Mouse (Mus musculus) cerebellum, adult 2 months (tissue): ENCODE measurements around the gene Isoc2a. TPM values are rescaled to one million over a fixed set of nuclear protein-coding genes. Genes with fewer than 3 reads are reported as not detected.
A peak's percentile ranks its signal among the peaks of the same experiment; 100 is the strongest.

Experiments
- DNase-seq, 2 experiments: peaks; one replicate each; pipeline ENCODE4 v3.0.0; 2021
- H3K27ac ChIP-seq: fragments of 200-500 bp; 2 replicates; pipeline ENCODE4 v1.5.1; 2012; ENCODE audit warnings: low read length, control low read depth, inconsistent platforms; ENCODE audit not compliant: insufficient read depth
- H3K27me3 ChIP-seq: fragments of 200-500 bp; 2 replicates; pipeline ENCODE4 v1.6.1; 2012; ENCODE audit warnings: inconsistent platforms, mild to moderate bottlenecking, low read length, moderate library complexity; ENCODE audit not compliant: control insufficient read depth, insufficient read depth
- H3K4me1 ChIP-seq: fragments of 200-500 bp; 2 replicates; pipeline ENCODE4 v1.6.1; 2011; ENCODE audit warnings: low read length; ENCODE audit not compliant: control insufficient read depth, insufficient read depth
- H3K4me3 ChIP-seq: fragments of 200-500 bp; replicated peaks from 2 replicates; pipeline ENCODE3; 2011; ENCODE audit warnings: mild to moderate bottlenecking, low read depth, low read length, control low read depth; ENCODE audit not compliant: insufficient read depth
- CTCF ChIP-seq: fragments of 200-500 bp; IDR thresholded peaks from 2 replicates; pipeline ENCODE4 v1.5.1; 2011; ENCODE audit warnings: low read depth, mild to moderate bottlenecking, control low read depth, low read length, moderate library complexity, borderline replicate concordance; ENCODE audit not compliant: insufficient read depth
- POLR2A ChIP-seq: fragments of 200-500 bp; IDR thresholded peaks from 2 replicates; pipeline ENCODE4 v1.6.1; 2011; ENCODE audit warnings: low read length, control low read depth, borderline replicate concordance; ENCODE audit not compliant: insufficient read depth
- WGBS: fragments of 180-500 bp; shearing (Covaris S2); methylation state at CpG from one replicate; pipeline ENCODE4 v1.1.7; 2018; 5-methylcytosine and 5-hydroxymethylcytosine counted together
- polyA plus RNA-seq: library from polyadenylated mRNA; depleted of rRNA; stranded (reverse); fragments of >200 nt; gene quantifications from 2 replicates; pipeline ENCODE4 v1.2.3, GENCODE M21; 2012

Gene Isoc2a
- polyA plus RNA-seq, 1 experiment: 17.7 TPM

DNA sequence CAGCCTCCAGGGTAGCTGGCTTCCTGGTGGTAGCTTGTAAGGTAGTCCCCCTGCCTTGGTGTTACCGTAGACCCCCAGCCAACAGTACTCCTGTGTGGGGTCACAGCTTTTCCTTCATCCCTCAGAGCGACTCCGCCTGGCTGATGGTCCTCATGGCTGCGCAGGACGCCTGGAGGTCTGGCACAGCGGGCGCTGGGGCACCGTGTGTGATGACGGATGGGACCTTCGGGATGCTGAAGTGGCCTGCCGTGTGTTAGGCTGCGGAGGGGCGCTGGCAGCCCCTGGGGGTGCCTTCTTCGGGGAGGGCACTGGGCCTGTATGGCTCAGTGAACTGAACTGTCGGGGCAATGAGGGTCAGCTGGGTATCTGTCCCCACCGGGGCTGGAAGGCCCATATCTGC is 49.9 kb downstream of the Isoc2a start:
- TF ChIP-seq CTCF (no peak), POLR2A (no peak)
- Histone ChIP-seq H3K27ac (no peak overlapping the region), H3K4me3 (no peak overlapping the region), H3K27me3 (no peaks in the 10 kb centered on the region), H3K4me1 (no peaks in the 10 kb centered on the region; the same call in 1 of the 2 replicates)
- no peak for DNase-seq
- 60% methylated on average over 16 of the region's 16 CpGs for WGBS

DNA sequence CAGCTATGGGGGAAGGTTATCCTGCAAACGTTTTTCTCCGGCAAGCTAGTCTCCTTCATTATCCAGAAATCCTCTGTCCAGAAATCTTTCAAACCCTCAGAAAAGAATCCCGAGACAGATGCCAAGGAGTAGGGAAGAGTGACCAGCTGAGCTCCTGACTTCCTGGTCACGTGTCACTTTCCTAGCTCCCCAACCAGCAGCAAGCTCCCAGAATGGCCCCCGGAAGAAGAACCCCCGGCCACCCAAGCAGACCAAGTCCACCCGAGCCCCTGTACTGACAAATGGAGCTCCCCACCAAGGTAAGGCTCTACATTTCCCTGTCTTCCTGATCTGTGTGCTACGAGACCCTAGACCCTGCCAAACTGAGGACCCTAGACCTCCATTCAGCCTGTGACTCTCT is 50.8 kb downstream of the Isoc2a start:
- DNase-seq: no peak
- Histone ChIP-seq H3K4me1 (no peaks in the 10 kb centered on the region; the same call in 1 of the 2 replicates), H3K27me3 (no peaks in the 10 kb centered on the region), H3K27ac (no peak overlapping the region), H3K4me3 (no peak overlapping the region)
- TF ChIP-seq CTCF (no peak), POLR2A (no peak)
- WGBS: 45% methylated on average over 8 of the region's 8 CpGs

DNA sequence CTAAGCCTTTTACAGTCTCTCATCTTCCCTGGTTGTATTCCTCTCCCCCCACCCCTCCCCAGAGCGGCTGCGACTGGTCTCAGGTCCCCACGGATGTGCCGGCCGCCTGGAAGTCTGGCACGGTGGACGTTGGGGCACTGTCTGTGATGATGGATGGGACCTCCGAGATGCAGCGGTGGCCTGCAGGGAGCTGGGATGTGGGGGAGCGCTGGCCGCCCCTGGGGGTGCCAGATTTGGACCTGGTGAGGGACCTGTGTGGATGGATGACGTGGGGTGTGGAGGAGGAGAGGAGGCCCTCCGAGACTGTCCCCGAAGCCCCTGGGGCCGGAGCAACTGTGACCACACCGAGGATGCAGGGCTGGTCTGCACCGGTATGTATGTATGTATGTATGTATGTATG is 51.4 kb downstream of the Isoc2a start:
- no peak for TF ChIP-seq CTCF
- TF ChIP-seq POLR2A: no peak
- 68% methylated on average over 17 of the region's 17 CpGs for WGBS
- no peak for DNase-seq
- Histone ChIP-seq H3K4me1 (no peaks in the 10 kb centered on the region; the same call in 1 of the 2 replicates), H3K27ac (no peak overlapping the region), H3K27me3 (no peaks in the 10 kb centered on the region), H3K4me3 (no peak overlapping the region)

DNA sequence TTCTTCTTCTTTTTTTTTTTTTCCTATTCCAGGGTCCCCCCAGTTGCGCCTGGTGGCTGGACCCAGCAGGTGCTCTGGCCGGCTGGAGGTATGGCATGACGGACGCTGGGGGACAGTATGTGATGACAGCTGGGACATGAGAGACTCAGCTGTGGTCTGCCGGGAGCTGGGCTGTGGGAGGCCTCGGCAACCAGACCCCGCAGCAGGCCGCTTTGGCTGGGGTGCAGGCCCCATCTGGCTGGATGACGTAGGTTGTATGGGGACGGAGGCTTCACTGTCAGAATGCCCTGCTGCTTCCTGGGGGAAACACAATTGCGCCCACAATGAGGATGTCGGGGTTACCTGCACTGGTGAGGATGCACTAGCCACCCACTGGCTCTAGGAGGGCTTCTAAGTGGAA is 56.1 kb downstream of the Isoc2a start:
- DNase-seq: no peak
- 20% methylated on average over 12 of the region's 12 CpGs for WGBS
- Histone ChIP-seq H3K27me3 (no peaks in the 10 kb centered on the region), H3K27ac (no peak overlapping the region), H3K4me1 (no peaks in the 10 kb centered on the region), H3K4me3 (no peak overlapping the region)
- TF ChIP-seq CTCF: no peak
- no peak for TF ChIP-seq POLR2A

DNA sequence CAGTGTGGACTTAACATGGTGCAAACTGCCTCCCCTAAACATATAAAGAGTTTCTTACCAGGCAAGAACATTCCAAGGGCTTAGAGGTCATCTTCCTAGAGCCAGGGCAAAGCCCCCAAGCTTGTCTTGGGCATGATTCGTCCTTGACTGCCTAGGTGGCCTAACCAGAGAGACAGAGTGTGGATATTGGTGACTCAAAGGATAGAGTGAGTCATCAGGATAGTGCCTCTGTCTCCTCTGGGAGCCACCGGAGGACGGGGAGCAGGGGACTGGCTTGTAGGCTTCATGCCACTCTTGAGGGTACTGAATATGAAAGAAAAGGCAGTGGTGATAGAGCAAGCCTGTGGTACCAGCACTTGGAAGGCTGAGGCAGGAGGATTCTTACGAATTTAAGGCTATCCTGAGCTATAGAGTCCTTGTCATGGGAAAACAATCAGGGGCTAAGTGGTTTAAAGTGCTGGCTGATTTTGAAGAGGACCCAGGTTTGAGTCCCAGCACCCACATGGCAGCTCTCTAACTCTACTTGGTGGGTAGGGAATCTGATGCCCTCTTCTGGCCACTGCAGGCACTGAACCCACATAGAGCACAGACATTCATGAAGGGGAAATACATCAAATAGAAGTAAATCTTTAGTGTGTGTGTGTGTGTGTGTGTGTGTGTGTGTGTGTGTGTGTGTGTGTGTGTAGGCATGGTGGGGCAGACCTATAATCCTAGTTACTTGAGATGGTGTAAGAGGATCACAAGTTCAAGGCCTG is 57.4 kb downstream of the Isoc2a start:
- WGBS: 81% methylated on average over 4 of the region's 4 CpGs
- Histone ChIP-seq H3K27ac (no peak overlapping the region), H3K4me1 (no peaks in the 10 kb centered on the region), H3K4me3 (no peak overlapping the region), H3K27me3 (no peaks in the 10 kb centered on the region)
- no peak for DNase-seq
- TF ChIP-seq CTCF: no peak; the same call in 1 of the 2 replicates
- no peak for TF ChIP-seq POLR2A

DNA sequence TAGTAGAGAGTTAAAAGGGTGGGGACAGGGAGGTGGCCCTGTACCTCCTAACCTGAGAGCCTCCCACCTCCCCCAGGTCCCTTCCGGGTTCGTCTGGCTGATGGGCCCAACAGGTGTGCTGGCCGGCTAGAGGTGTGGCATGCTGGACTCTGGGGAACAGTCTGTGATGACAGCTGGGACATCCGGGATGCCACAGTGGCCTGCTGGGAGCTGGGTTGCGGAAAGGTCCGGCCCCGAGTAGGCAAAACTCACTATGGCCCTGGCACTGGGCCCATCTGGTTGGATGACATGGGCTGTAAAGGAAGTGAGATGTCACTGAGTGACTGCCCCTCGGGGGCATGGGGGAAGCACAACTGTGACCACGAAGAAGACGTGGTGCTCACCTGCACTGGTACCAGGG is 59.9 kb downstream of the Isoc2a start:
- no peak for DNase-seq
- Histone ChIP-seq H3K27me3 (no peaks in the 10 kb centered on the region), H3K4me3 (no peak overlapping the region), H3K27ac (no peak overlapping the region), H3K4me1 (no peaks in the 10 kb centered on the region)
- TF ChIP-seq POLR2A (no peak), CTCF (no peak)
- WGBS: 25% methylated on average over 10 of the region's 10 CpGs

DNA sequence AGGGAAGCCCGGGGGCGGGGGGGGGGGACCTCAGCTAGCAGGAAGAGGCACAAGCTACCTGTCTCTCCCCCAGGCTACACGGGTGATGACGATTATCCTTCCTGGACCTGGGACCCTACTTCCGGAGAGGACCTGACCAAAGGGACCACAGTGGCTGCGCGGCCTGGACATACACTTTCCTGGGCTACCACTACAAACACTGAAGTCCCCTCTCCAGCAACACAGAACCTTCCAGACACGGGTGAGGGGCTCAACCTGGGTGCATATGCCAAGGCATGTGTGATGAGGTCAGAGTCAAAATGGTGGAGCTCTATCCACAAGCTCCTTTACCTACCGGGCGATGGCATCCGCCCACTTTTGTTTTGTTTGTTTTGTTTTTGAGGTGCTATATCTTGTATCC is 60.4 kb downstream of the Isoc2a start:
- 81% methylated on average over 11 of the region's 11 CpGs for WGBS
- Histone ChIP-seq H3K27me3 (no peaks in the 10 kb centered on the region), H3K27ac (no peak overlapping the region), H3K4me3 (no peak overlapping the region), H3K4me1 (no peaks in the 10 kb centered on the region)
- TF ChIP-seq CTCF (no peak), POLR2A (no peak)
- DNase-seq: no peak

DNA sequence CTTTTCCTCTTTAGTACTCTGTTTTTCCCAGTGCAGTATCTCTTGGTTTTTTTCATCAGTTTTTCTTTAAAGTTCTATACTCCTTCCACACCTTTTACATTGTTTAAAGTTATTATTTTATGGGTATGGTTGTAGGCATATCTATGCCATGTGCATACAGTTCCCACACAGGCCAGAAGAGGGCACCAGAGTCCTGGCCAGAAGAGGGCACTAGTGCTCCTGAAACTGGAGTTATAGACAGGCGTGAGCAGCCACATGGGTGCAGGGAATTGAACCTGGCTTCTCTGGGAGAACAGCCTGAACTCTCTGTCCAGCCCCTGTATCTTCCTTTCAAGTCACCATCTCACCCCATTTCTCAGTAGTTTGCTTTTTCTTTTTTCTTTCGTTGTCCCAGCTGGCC is 61.5 kb downstream of the Isoc2a start:
- peak; percentile 65 to 79 for DNase-seq
- H3K4me1 ChIP-seq: no peaks in the 10 kb centered on the region
- no peak overlapping the region for H3K4me3 ChIP-seq
- TF ChIP-seq POLR2A (no peak), CTCF (peak; percentile 82)
- 40% methylated on average over 2 of the region's 2 CpGs for WGBS
- no peak overlapping the region for H3K27ac ChIP-seq
- H3K27me3 ChIP-seq: no peaks in the 10 kb centered on the region
